Mouse (Mus musculus): ENCODE measurements around the gene Ndufaf2. TPM values are rescaled to one million over a fixed set of nuclear protein-coding genes. Genes with fewer than 3 reads are reported as not detected.

Gene Ndufaf2
- total and polyA plus RNA-seq, 3 experiments = 37.1 to 117 (median 51.2) TPM

GRCm38 (mm10) chr13:107962741-107963140 is 195.7 kb downstream of the Ndufaf2 start:
- no peak overlapping the region for H3K27ac ChIP-seq (ENCODE audit: insufficient read depth, low read depth)
- no peak overlapping the region for H3K9ac ChIP-seq (ENCODE audit: insufficient read depth, low read depth)
- H3K9me3 ChIP-seq (replicated peaks; ENCODE audit: low read length) = no peaks in the 10 kb centered on the region
- TF ChIP-seq POLR2A (IDR thresholded peaks at IDR 0.05; ENCODE audit: low read depth, low read length) = no peak
- no peak for TF ChIP-seq USF2 (conservative IDR thresholded peaks at IDR 0.05; ENCODE audit: low read depth, low read length)
- in situ Hi-C loops (cut with MboI; ENCODE audit: low pct_ligation_motif_present, low pct_unique_long_range_greater_than_20kb, low sequenced_read_pairs) = no loop called here
- H3K36me3 ChIP-seq (replicated peaks in 1 of 2; ENCODE audit: control insufficient read depth in 1 of 2, insufficient read depth in 1 of 2, low read length in 1 of 2) = no peaks in the 10 kb centered on the region
- no peaks in the 10 kb centered on the region for H3K27me3 ChIP-seq (replicated peaks)
- H3K4me1 ChIP-seq (ENCODE audit: control insufficient read depth in 1 of 2, insufficient read depth in 2 of 2) = peaks cover 1 to 6% of the 10 kb centered on the region in 2 experiments; a peak in 3 of 4 replicates
- H3K4me2 ChIP-seq (ENCODE audit: insufficient read depth, low read depth, poor library complexity, severe bottlenecking) = no peak overlapping the region
- no peaks in the 10 kb centered on the region for H3K79me2 ChIP-seq (replicated peaks; ENCODE audit: control insufficient read depth, extremely low read depth, insufficient read depth, poor library complexity, severe bottlenecking)
- H3K4me3 ChIP-seq (replicated peaks in 1 of 3; ENCODE audit: low read depth in 2 of 3, low read length in 2 of 3, poor library complexity in 1 of 3) = no peak overlapping the region
- dilution Hi-C loops (cut with MboI; ENCODE audit: extremely low pct_ligation_motif_present, extremely low pct_unique_long_range_greater_than_20kb, low sequenced_read_pairs) = no loop called here
- DNase-seq (ENCODE audit: extremely low read depth) = no peak

GRCm38 (mm10) chr13:107961972-107962371 is 196.5 kb downstream of the Ndufaf2 start:
- in situ Hi-C loops (cut with MboI; ENCODE audit: low pct_ligation_motif_present, low pct_unique_long_range_greater_than_20kb, low sequenced_read_pairs) (no loop called here), dilution Hi-C loops (cut with MboI; ENCODE audit: extremely low pct_ligation_motif_present, extremely low pct_unique_long_range_greater_than_20kb, low sequenced_read_pairs) (no loop called here)
- no peak overlapping the region for H3K9ac ChIP-seq (ENCODE audit: insufficient read depth, low read depth)
- no peak for DNase-seq (ENCODE audit: extremely low read depth)
- no peak overlapping the region for H3K4me3 ChIP-seq (replicated peaks in 1 of 3; ENCODE audit: low read depth in 2 of 3, low read length in 2 of 3, poor library complexity in 1 of 3)
- peaks cover 0 to 6% of the 10 kb centered on the region in 2 experiments; a peak in 2 of 4 replicates for H3K4me1 ChIP-seq (ENCODE audit: control insufficient read depth in 1 of 2, insufficient read depth in 2 of 2)
- H3K9me3 ChIP-seq (replicated peaks; ENCODE audit: low read length) = no peaks in the 10 kb centered on the region
- no peak overlapping the region for H3K27ac ChIP-seq (ENCODE audit: insufficient read depth, low read depth)
- no peaks in the 10 kb centered on the region for H3K27me3 ChIP-seq (replicated peaks)
- no peaks in the 10 kb centered on the region for H3K79me2 ChIP-seq (replicated peaks; ENCODE audit: control insufficient read depth, extremely low read depth, insufficient read depth, poor library complexity, severe bottlenecking)
- TF ChIP-seq MYC (IDR thresholded peaks at IDR 0.05; ENCODE audit: low read depth, low read length) (no peak), KAT2A (IDR thresholded peaks at IDR 0.05; ENCODE audit: insufficient replicate concordance, low read length) (no peak), HCFC1 (IDR thresholded peaks at IDR 0.05; ENCODE audit: low read depth, low read length) (no peak), POLR2AphosphoS2 (IDR thresholded peaks at IDR 0.05; ENCODE audit: low read depth, low read length) (no peak), TBP (conservative IDR thresholded peaks at IDR 0.05; ENCODE audit: low read depth, low read length) (no peak), NRF1 (IDR thresholded peaks at IDR 0.05; ENCODE audit: low read depth, low read length) (no peak), RAD21 (IDR thresholded peaks at IDR 0.05; ENCODE audit: low read depth, low read length) (no peak), CTCF (conservative IDR thresholded peaks at IDR 0.05 in 1 of 2, IDR thresholded peaks at IDR 0.05 in 1 of 2; ENCODE audit: low read depth in 2 of 2, low read length in 2 of 2) (no peak), RCOR1 (conservative IDR thresholded peaks at IDR 0.05; ENCODE audit: low read depth, low read length) (no peak), EP300 (IDR thresholded peaks at IDR 0.05; ENCODE audit: low read length) (no peak), MAFK (IDR thresholded peaks at IDR 0.05; ENCODE audit: insufficient replicate concordance, low read length) (no peak), CHD1 (IDR thresholded peaks at IDR 0.05; ENCODE audit: low read depth, low read length) (no peak), ZMIZ1 (IDR thresholded peaks at IDR 0.05; ENCODE audit: low read depth, low read length) (no peak), POLR2A (IDR thresholded peaks at IDR 0.05; ENCODE audit: low read depth, low read length) (no peak), CHD2 (IDR thresholded peaks at IDR 0.05; ENCODE audit: low read length) (no peak), TCF12 (IDR thresholded peaks at IDR 0.05; ENCODE audit: low read depth, low read length) (no peak), JUND (conservative IDR thresholded peaks at IDR 0.05; ENCODE audit: low read depth, low read length) (no peak), ELF1 (IDR thresholded peaks at IDR 0.05; ENCODE audit: low read depth, low read length) (no peak)
- no peak overlapping the region for H3K4me2 ChIP-seq (ENCODE audit: insufficient read depth, low read depth, poor library complexity, severe bottlenecking)
- H3K36me3 ChIP-seq (replicated peaks in 1 of 2; ENCODE audit: control insufficient read depth in 1 of 2, insufficient read depth in 1 of 2, low read length in 1 of 2) = no peaks in the 10 kb centered on the region

Measured in CH12.LX (cell line).